Mouse (Mus musculus) small intestine, adult 2 months (tissue): Measurements from ENCODE around the gene Rprd2.

Source experiments
- CTCF ChIP-seq: fragments of 200-500 bp; IDR thresholded peaks from 2 replicates; pipeline ENCODE4 v1.5.1; 2012; ENCODE audit warnings: low read depth, mild to moderate bottlenecking, control low read depth, inconsistent platforms, low read length, moderate library complexity, mixed read lengths; ENCODE audit not compliant: insufficient replicate concordance, insufficient read length; ENCODE audit errors: extremely low read depth
- POLR2A ChIP-seq: fragments of 200-500 bp; IDR thresholded peaks from 2 replicates; pipeline ENCODE4 v1.6.1; 2012; ENCODE audit warnings: low read depth, mild to moderate bottlenecking, control low read depth, inconsistent platforms, low read length, moderate library complexity

DNA sequence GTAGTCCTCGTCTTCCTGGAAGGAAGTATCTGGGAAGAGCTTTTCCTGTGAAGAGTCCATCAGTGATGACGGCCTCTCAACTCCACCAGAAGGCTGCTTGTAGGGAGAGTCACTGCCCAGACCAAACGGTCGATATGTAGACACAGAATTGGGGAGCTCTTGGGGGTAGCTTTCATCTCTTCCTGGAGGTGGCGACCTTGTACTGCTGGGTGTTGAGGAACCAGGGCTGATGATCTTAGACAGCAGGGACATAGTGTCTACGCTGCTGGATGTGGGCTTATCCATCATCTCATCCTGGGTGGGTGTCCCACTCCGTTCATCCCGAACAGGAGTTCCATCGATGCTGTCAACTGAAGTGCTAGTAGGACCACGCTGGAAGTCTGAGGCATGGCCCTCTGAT lies 53.1 kb downstream of the Rprd2 start:
- TF ChIP-seq CTCF (no peak), POLR2A (no peak)
